Mouse (Mus musculus): ENCODE measurements around the gene Zbtb8a. TPM values are rescaled to one million over a fixed set of nuclear protein-coding genes. Genes with fewer than 3 reads are reported as not detected.

The Zbtb8a gene
- polyA plus RNA-seq, 1 experiment, result 0.29 TPM

DNA sequence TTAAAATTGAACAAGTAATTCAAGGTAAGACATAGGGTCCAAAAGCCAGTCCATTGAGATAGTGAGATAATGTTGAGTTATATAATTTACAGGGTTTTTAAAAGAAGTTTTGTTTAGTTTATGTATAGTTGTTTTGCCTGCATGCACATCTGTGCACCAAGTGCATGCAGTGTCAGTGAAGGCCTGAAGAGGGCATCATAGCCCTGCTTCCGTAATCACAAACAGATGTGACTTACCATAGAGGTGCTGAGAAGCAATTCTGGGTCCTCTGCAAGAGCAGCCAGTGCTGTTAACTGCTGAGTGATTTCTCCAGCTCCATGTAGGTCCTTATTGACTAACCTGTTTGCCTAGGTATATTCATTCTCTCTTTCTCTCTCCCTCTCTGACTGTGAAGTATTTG lies 36.0 kb downstream of the Zbtb8a start:
- Histone ChIP-seq H3K9me3 (no peaks in the 10 kb centered on the region), H3K4me3 (replicated peaks) (no peak overlapping the region), H3K36me3 (replicated peaks; ENCODE audit: low read length) (peaks cover 68% of the 10 kb centered on the region), H3K27me3 (replicated peaks) (no peaks in the 10 kb centered on the region), H3K4me1 (peaks cover 38% of the 10 kb centered on the region)
- TF ChIP-seq FLI1 (IDR thresholded peaks at IDR 0.05; ENCODE audit: low read length), result no peak
- no peak for TF ChIP-seq GATA1 (IDR thresholded peaks at IDR 0.05; ENCODE audit: borderline replicate concordance, low read length)

DNA sequence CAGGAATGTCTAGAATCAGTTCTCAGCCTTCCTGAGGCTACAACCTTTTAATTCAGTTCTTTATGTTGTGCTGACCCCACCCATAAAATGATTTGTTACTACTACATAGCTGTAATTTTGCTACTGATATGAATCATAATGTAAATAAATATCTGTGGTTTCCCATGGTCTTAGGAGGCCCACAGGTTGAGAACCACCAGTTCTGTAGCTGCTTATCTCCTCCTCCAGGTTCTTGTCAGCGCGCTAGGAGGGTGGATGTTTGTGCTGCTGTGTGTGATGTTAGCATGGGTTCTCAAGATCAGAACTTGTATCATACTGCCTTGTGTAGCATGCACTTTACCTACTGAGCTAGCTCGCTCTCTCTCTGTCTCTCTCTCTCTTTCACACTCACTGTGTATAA lies 38.2 kb downstream of the Zbtb8a start:
- peaks cover 52% of the 10 kb centered on the region for H3K36me3 ChIP-seq (replicated peaks; ENCODE audit: low read length)

DNA sequence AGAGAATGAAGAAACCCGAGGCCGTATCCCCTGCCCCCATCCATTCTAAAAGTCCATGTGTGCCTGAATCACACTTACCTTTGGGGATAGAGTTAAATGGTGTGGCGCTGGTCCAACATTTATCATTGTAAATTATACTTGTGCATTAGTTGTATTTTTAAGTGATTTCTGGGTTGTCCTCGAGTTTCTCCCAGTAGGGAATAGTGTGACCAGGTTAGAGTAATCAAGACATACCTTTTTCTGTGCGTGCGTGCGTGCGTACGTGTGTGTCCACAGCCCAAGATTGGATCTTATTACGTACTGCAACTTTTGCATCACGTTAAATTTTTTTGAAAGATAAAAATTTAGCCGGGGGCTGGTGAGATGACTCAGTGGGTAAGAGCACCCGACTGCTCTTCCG lies 41.6 kb downstream of the Zbtb8a start:
- peak overlapping the region; percentile 93 for H3K4me3 ChIP-seq (replicated peaks)
- peaks cover 62% of the 10 kb centered on the region for H3K4me1 ChIP-seq
- no peaks in the 10 kb centered on the region for H3K27me3 ChIP-seq (replicated peaks)
- H3K9me3 ChIP-seq, result no peaks in the 10 kb centered on the region
- no peak for TF ChIP-seq GATA1 (IDR thresholded peaks at IDR 0.05; ENCODE audit: borderline replicate concordance, low read length)
- H3K36me3 ChIP-seq (replicated peaks; ENCODE audit: low read length), result peaks cover 45% of the 10 kb centered on the region

More for the DNA sequence above, 38.2 kb downstream of the Zbtb8a start:
- Histone ChIP-seq H3K27me3 (replicated peaks) (no peaks in the 10 kb centered on the region), H3K9me3 (no peaks in the 10 kb centered on the region), H3K4me1 (peaks cover 37% of the 10 kb centered on the region), H3K4me3 (replicated peaks) (no peak overlapping the region)
- no peak for TF ChIP-seq FLI1 (IDR thresholded peaks at IDR 0.05; ENCODE audit: low read length)
- TF ChIP-seq GATA1 (IDR thresholded peaks at IDR 0.05; ENCODE audit: borderline replicate concordance, low read length), result no peak

DNA sequence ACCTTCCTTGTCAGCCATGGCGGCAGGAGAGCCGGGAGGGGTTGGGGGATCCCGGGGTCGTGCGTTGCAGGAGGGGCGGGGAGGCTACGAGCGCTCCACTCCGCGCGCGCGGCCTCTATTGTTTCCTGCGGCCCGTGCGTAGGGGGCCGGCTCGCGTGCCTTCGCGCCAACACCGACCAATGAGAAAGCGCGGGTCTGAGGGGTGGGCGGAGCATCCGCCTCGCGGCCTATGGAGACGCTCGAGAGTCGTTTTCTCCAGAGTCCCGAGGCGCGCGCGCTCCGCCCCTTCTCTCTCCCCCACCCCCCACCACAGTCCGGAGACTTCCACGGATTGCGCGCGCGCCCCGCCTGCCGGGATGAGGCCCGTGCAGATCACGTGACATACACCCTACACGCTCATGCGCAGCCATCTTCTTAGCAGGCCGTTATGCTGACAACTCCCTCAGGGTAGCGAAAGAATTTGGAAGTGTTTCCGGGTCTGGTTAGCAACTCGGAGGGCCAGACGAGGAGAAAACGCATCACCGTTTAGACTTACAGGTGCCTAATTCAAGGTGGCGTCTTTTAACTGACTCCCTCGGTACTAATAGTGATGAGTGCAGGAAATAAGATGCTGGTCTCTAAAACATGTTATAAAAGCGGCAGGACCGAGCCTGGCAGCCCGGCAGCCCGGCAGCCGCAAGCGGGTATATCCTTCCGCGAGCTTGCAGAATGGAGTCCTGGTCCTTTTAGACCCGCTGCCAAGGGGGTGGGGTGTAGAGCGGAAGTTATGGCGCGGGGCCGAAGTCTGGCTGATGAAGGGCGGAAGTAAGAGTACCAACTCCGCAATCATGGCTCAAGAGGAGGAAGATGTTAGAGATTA lies 42.5 kb downstream of the Zbtb8a start, which contains the start of the genes Rbbp4 and Zbtb8os:
Gene Rbbp4, minus strand, starts transcription at position 155 of the 859 bp plus-strand sequence.
Gene Zbtb8os, plus strand, starts transcription at position 480 of the 859 bp plus-strand sequence.
- no peak for TF ChIP-seq FLI1 (IDR thresholded peaks at IDR 0.05; ENCODE audit: low read length)
- Histone ChIP-seq H3K36me3 (replicated peaks; ENCODE audit: low read length) (peaks cover 46% of the 10 kb centered on the region), H3K27me3 (replicated peaks) (no peaks in the 10 kb centered on the region), H3K4me3 (replicated peaks) (peak within 1 kb of the TSS; percentile 93), H3K9me3 (no peaks in the 10 kb centered on the region), H3K4me1 (peaks cover 70% of the 10 kb centered on the region)

DNA sequence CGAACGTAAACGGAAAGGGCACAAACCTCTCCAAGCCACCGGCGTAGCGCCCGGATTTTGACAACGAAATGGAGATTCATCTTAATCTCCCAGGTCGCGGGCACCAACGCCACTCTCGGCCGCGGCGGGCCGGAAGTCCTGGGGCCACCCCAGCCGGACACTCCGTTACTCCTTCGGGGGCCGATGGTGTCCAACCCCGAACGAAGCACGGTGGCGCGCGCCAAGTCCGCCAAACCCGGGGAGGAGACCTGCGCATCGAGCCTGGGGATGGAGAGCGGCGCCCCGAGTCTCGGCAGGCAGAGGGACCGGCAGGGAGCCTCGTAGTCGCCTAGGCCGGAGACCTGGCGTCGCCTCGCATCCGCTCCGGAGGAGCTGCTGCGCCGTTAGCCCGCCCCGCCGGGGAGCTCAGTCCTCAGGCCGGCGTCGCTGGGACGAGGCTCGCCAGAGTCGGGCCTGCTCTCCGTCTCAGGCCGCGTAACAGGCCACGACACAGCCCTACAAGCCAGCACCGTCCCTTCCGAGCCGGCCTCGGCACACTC lies 43.2 kb downstream of the Zbtb8a start:
- H3K4me1 ChIP-seq, result peaks cover 67% of the 10 kb centered on the region
- no peak for TF ChIP-seq GATA1 (IDR thresholded peaks at IDR 0.05; ENCODE audit: borderline replicate concordance, low read length)
- no peak for TF ChIP-seq FLI1 (IDR thresholded peaks at IDR 0.05; ENCODE audit: low read length)
- no peaks in the 10 kb centered on the region for H3K27me3 ChIP-seq (replicated peaks)
- H3K9me3 ChIP-seq, result no peaks in the 10 kb centered on the region
- H3K4me3 ChIP-seq (replicated peaks), result peak overlapping the region; percentile 93
- peaks cover 48% of the 10 kb centered on the region for H3K36me3 ChIP-seq (replicated peaks; ENCODE audit: low read length)

DNA sequence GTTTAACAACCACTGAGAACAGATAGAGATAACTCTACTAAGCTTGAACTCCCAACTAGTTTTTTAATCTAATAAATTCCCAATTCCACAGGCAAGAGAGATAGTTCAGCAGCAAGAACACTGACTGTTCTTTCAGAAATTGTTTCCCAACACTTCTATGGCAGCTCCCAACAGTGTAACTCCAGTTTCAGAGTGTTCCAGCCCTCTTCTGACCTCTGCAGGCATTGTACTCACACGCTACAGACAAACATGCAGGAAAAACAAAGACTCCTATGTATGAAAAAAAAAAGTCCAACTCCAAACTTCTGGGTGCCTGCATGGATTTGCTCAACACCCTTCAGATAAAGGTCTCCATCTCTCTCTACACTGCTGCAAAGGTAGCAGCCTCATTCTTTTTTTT lies 45.1 kb downstream of the Zbtb8a start:
- Histone ChIP-seq H3K4me1 (peaks cover 50% of the 10 kb centered on the region), H3K27me3 (replicated peaks) (no peaks in the 10 kb centered on the region), H3K4me3 (replicated peaks) (no peak overlapping the region), H3K36me3 (replicated peaks; ENCODE audit: low read length) (peaks cover 55% of the 10 kb centered on the region), H3K9me3 (no peaks in the 10 kb centered on the region)
- TF ChIP-seq GATA1 (IDR thresholded peaks at IDR 0.05; ENCODE audit: borderline replicate concordance, low read length) (no peak), FLI1 (IDR thresholded peaks at IDR 0.05; ENCODE audit: low read length) (no peak)

DNA sequence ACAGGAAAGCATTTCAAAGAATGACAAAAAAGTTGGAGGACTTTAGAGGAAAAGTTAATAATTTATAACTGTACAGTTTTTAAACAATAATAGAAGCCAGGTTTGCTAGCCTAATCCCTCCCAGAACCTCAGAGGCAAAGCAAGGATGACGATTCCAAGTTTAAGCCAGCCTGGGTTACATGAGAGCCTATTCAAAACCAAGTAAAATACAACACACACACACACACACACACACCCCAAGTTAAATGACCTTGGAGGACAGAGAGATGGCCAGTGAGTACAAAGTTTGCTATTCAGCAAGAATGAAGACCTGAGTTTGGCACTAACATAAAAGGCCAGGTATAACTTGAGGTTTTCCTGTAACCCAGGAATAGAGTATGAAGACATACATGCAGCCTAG lies 51.7 kb downstream of the Zbtb8a start:
- TF ChIP-seq FLI1 (IDR thresholded peaks at IDR 0.05; ENCODE audit: low read length), result no peak
- Histone ChIP-seq H3K4me1 (peaks cover 22% of the 10 kb centered on the region), H3K4me3 (replicated peaks) (no peak overlapping the region), H3K27me3 (replicated peaks) (no peaks in the 10 kb centered on the region), H3K9me3 (no peaks in the 10 kb centered on the region), H3K36me3 (replicated peaks; ENCODE audit: low read length) (peaks cover 90% of the 10 kb centered on the region)

DNA sequence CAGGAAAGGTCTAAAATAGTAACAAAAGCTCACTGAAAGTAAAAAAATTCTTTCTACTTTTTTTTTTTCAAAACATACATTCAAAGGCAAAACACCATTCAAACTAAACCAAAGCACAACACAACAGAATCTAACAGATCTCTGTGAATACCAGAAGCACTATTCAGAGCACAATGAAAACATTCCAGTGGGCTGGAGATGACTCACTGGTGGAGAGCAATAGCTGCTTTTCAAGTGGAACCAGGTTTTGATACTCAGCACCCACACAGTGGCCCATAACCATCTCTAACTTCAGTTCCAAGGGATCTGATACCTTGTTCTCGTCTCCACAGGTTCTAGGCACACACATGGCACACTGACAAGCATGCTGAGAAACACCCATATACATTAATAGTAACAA lies 53.2 kb downstream of the Zbtb8a start:
- H3K27me3 ChIP-seq (replicated peaks), result no peaks in the 10 kb centered on the region
- H3K9me3 ChIP-seq, result no peaks in the 10 kb centered on the region
- peaks cover 89% of the 10 kb centered on the region for H3K36me3 ChIP-seq (replicated peaks; ENCODE audit: low read length)
- no peak for TF ChIP-seq FLI1 (IDR thresholded peaks at IDR 0.05; ENCODE audit: low read length)
- no peak for TF ChIP-seq GATA1 (IDR thresholded peaks at IDR 0.05; ENCODE audit: borderline replicate concordance, low read length)
- H3K4me3 ChIP-seq (replicated peaks), result no peak overlapping the region
- peaks cover 13% of the 10 kb centered on the region; the same call in 1 of the 2 replicates for H3K4me1 ChIP-seq

DNA sequence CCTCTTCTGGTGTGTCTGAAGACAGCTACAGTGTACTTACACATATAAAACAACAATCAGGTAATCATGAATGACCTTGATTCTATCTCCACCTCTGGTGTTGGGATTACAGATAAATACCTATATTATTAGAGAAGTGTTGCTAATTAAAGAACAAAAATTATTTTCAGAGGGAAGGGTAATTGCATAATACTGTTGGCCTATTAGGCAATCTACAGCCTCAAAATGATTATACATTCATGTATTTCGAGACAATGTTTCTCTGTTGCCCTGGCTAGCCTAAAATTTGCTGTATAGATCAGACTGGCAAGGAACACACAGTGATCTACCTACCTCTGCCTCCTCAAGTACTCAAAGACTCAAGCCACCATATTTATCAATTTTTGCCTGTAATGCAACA lies 54.4 kb downstream of the Zbtb8a start:
- TF ChIP-seq GATA1 (IDR thresholded peaks at IDR 0.05; ENCODE audit: borderline replicate concordance, low read length), result no peak
- no peak for TF ChIP-seq FLI1 (IDR thresholded peaks at IDR 0.05; ENCODE audit: low read length)
- H3K36me3 ChIP-seq (replicated peaks; ENCODE audit: low read length), result peaks cover 89% of the 10 kb centered on the region
- no peak overlapping the region for H3K4me3 ChIP-seq (replicated peaks)
- peaks cover 13% of the 10 kb centered on the region; the same call in 1 of the 2 replicates for H3K4me1 ChIP-seq
- no peaks in the 10 kb centered on the region for H3K27me3 ChIP-seq (replicated peaks)
- no peaks in the 10 kb centered on the region for H3K9me3 ChIP-seq

DNA sequence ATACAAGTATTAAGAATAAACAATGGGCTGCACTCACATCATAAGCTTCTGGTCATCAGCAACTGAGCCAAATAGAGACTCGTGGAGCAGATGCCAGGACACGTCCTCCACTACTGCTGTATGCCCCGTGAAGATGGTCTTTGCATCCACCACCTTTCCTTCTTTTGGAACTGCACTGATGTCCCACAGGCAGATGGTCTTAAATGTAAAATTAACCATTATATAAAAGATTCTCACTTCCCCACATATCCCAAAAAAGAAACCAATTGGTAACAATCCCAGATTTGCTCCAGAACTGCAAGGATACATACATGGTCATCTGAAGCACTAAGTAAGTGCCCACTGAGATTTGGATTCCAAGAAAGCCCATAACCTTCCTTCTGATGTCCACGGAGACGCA lies 55.9 kb downstream of the Zbtb8a start:
- no peak for TF ChIP-seq GATA1 (IDR thresholded peaks at IDR 0.05; ENCODE audit: borderline replicate concordance, low read length)
- peaks cover 13% of the 10 kb centered on the region; the same call in 1 of the 2 replicates for H3K4me1 ChIP-seq
- no peaks in the 10 kb centered on the region for H3K9me3 ChIP-seq
- no peaks in the 10 kb centered on the region for H3K27me3 ChIP-seq (replicated peaks)
- no peak overlapping the region for H3K4me3 ChIP-seq (replicated peaks)
- peaks cover 89% of the 10 kb centered on the region for H3K36me3 ChIP-seq (replicated peaks; ENCODE audit: low read length)
